Mouse (Mus musculus) heart, postnatal 14 days (tissue): ENCODE data around the gene Magi2. TPM values are rescaled to one million over a fixed set of nuclear protein-coding genes. Genes with fewer than 3 reads are reported as not detected.

Experiments
- DNase-seq, 2 experiments: peaks; one replicate each; pipeline ENCODE4 v3.0.0; 2021 to 2022
- intact Hi-C: fragments of 180-260 bp; cut with DNase I; formaldehyde crosslinking; loops from one replicate; pipeline ENCODE4 v1.15.1; 2025
- total RNA-seq, 2 experiments: library from RNA; stranded (reverse); gene quantifications; 2 replicates each; pipeline ENCODE4 v1.2.3; 2021

Magi2 gene
- total RNA-seq, 2 experiments from 2014 or later, result 3.5 to 5.9 TPM

GRCm38 (mm10) chr5:19907983-19908705 lies 681.3 kb downstream of the Magi2 start:
- no peak for DNase-seq
- intact Hi-C loops, result no loop called here

- intact Hi-C loops, result no loop called here
- no peak for DNase-seq
Observed at GRCm38 (mm10) chr5:19908706-19909060, 681.8 kb downstream of the Magi2 start.

- intact Hi-C loops, result no loop called here
- no peak for DNase-seq
Observed at GRCm38 (mm10) chr5:19909071-19909470, 682.2 kb downstream of the Magi2 start.

GRCm38 (mm10) chr5:19909664-19910063 lies 682.8 kb downstream of the Magi2 start:
- intact Hi-C loops, result no loop called here
- no peak for DNase-seq

DNA sequence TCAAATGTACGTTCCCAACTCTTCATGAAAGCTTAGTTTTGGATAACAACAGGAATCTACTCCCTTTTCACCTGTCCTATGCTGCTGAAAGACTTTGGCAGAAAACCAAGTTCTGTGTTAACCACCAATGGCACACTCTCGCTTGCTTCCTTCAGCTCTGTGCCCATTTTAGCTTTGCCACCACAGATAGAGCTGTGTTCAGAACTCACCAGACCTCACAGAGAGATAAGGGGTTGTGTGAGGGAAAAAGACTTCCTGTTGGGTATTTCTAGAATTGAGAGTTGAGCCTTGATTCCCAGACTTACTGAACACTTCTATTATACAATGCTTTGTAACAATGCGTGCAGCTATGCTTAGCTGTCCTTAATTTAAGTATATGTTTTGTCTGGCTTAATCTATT lies 705.3 kb downstream of the Magi2 start:
- no peak for DNase-seq
- intact Hi-C loops, result no loop called here

DNA sequence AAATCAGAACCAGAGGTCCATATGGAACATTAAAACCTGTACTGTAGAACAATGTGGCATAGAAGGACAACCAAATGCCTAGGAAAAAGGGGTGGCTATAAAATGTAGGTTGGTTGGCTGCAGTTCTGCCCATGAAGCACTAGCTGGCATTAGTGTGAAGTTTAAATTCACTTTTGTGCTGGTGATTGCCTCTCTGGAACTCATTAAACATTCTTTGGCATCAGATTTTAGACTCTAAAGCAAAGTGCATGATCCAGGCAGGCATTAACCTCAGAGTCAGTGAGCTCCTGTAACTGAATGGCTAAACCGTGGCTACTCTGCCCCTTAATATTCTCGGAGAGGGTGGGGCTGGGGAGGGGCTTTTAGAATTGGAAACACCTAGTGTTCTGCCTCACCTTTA lies 706.4 kb downstream of the Magi2 start:
- no peak for DNase-seq
- intact Hi-C loops, result no loop called here

GRCm38 (mm10) chr5:19951102-19951501 lies 724.3 kb downstream of the Magi2 start:
- intact Hi-C loops, result no loop called here
- no peak for DNase-seq

DNA sequence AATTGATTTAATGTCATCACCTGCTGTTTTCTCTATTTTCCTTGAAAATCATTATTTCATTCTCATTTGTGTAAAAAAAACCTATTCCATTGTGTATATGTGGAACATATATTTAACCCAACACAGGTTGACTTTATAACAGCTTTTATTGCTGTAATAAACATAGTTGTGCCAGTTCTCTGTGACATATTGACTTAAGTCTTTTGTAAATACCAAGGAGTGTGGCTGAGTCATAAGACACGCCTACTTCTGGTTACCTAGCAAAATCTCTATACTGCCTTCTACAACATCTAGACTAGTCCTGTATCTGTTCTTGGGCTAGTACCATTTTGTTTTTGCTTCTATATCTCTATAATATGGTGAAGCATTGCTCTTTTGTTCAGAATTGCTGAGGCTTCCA lies 737.3 kb downstream of the Magi2 start:
- no peak for DNase-seq
- intact Hi-C loops, result no loop called here

DNA sequence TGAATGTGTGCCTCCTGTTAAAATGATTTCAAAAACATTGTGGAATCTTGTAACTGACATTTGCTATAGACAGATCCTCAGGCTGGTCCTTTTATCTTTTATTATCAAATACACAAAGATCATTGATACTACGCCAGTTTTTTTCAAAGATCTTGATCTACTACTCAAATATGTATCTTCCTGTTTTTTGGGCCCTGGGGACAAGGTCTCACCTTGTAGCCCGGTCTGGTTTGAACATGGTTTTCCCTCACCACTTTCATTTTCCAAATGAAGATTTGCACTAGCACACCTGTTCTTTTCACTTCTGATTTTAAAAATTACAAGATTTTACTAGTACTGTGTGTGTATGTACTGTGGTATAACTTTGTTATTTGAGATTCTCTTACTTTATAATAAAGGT lies 745.9 kb downstream of the Magi2 start:
- no peak for DNase-seq
- intact Hi-C loops, result no loop called here

GRCm38 (mm10) chr5:19973852-19974251 lies 747.0 kb downstream of the Magi2 start:
- intact Hi-C loops, result no loop called here

GRCm38 (mm10) chr5:19981518-19981917 lies 754.7 kb downstream of the Magi2 start:
- no peak for DNase-seq
- intact Hi-C loops, result no loop called here

More at GRCm38 (mm10) chr5:19973852-19974251, 747.0 kb downstream of the Magi2 start:
- no peak for DNase-seq

DNA sequence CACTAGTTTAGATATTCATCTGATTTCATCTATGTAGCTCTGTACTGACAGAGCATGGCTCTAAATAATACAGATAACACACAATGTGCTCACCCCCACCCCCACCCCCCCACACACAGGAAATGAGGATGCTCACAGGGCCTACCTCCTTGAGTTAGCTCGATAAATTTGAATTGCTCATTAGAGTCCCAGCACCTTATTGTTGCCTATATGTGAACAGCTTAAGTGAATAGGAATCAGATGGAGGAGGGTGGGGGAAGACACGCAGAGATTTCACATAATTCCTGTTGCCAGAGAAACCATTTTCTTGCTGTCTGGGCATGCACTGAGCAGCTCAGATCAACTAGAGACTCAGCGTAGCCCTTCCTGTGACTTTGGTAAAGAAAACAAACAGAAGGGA lies 755.2 kb downstream of the Magi2 start:
- no peak for DNase-seq
- intact Hi-C loops, result no loop called here

GRCm38 (mm10) chr5:19999486-19999885 lies 772.6 kb downstream of the Magi2 start:
- intact Hi-C loops, result no loop called here
- DNase-seq, result no peak

DNA sequence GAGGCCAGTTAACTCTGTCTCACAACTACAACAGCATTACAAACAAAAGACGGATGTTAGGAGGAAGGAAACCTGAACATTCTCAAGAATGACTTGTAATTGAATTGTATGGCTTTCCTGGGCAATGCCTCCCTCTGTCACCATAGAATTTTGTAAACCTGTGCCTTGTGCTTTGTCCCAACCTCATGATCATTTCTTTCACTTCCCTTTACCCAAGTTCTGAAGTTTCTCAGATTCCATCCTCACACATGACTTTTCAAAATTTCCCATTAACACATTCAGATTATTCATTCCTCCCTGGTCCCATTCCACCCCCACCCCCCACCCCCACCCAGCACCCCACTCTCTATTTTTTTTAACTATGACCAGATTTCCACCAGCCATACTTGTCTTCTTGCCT lies 773.1 kb downstream of the Magi2 start:
- intact Hi-C loops, result no loop called here
- DNase-seq, result no peak

DNA sequence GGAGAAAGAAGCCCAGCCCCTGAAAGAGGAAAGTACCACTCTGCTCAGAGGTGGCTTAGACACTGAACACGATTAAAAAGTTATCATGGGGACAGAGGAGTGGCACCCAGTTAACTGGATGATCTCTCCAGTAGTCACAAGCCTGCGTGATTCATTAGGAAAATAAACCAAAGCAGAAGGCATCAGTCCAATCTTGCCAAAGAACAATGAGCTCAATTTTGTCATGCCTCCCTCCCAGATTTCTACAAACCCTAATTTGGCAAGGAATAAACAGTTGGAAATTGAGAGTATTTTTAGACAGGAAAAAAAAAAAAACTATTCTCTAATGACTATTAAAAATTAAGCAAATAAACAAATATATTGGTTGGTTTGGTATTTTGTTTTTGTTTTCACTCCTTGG lies 779.8 kb downstream of the Magi2 start:
- DNase-seq, result no peak
- intact Hi-C loops, result no loop called here

GRCm38 (mm10) chr5:20007246-20007645 lies 780.4 kb downstream of the Magi2 start:
- no peak for DNase-seq
- intact Hi-C loops, result no loop called here

- intact Hi-C loops, result no loop called here
- DNase-seq, result no peak
Observed at GRCm38 (mm10) chr5:20010210-20010609, 783.4 kb downstream of the Magi2 start.

- DNase-seq, result no peak
- intact Hi-C loops, result no loop called here
Observed at GRCm38 (mm10) chr5:20018063-20018462, 791.2 kb downstream of the Magi2 start.

DNA sequence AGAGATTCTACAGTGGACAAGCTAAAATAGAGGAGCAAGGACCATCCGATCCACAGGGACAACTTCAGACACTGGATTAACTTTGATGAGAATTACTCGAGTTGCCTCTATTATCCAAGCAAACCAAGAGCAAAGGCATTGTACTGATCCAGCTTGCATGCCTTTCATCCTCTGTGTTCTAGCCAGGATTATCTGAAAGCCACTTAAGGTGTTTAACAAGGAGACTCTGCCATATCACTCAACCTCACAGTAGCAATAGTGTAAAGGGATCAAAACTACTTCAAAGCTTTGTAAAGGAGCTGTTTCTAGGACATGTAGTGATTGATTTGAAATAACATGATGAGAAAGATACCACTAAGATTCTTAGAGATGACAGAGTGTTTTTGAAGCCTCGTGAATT lies 819.8 kb downstream of the Magi2 start:
- intact Hi-C loops, result no loop called here
- no peak for DNase-seq

DNA sequence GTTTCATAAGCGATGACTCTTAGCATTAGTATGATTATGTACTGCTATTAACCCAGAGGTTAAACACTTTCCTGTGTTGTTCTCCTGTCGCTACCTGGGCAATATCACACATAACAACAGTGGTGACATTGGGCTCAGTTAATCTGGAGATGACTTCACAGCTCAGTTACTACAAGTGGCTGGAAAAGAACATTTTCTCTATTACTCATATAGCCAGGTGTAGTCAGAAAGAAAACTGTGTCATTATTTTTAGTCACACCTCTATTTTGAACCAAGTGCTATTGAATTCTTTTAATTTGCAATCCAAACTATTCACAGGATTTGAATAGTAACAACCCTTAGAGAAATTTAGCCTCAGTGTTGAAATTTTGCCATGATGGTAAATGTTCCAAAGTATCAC lies 821.5 kb downstream of the Magi2 start:
- intact Hi-C loops, result no loop called here
- DNase-seq, result no peak

DNA sequence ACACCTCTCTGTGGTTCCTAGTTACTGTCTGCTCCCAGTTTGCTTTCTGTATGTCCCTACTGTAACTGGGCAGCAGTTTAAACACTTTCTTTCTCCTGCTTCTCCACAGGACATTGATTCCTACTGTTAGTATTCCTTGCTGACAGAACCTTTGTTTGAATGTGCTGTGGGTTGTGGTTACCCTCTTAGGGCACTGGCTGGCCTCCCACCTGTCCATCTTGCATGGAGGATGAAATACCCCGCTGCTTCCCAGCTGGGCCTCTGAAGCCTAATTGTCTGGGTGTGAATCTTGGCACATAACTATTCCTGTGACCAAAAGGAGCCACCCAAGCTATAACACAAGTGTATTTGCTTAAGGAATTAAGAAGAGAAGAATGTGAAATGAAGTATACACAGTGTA lies 823.4 kb downstream of the Magi2 start:
- intact Hi-C loops, result no loop called here
- DNase-seq, result no peak

- DNase-seq, result no peak
- intact Hi-C loops, result no loop called here
Observed at GRCm38 (mm10) chr5:20055000-20055399, 828.2 kb downstream of the Magi2 start.
